ENCODE assay signal across 7 mouse cellular contexts in the genomic region with DNA sequence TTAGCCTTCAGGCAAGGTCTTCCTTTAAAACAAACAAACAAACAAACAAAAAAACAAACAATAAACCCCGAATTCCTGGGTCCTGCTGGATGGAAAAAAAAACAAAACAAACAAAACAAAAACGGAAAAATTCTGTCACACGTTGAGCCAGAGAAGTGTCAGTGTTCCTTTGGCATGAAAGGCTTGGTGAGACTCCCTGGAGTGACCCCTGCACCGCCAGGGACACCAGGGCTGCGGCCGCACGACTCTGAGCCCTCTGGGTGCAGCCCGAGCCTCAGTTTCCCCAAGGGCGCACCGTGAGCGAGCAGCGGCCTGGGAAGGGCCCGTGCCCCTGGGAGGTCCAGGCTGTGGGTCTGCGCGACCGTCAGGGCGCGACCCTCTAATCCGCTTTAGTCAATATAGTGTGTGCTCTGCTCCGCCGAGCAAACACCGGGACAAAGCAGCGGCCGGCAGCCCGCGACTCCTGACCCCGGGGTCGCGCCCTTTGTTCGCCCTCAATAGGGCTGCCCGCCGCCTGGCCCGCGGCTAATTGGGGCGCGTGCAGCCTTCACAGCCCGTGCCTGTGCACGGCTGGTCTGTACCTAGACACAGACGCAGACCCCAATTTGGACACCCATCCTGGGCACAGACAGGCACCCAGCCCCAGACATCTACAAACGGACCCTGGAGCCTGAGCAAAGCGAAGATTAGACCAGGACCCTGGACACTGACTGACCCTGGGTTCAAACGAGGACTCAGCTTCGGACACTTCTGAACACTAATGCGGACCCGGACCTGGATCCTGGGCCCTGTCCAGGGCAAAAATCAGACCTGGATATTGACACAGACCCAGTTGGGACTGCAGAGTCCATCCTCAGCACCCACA.
DNase-seq lines count a peak whose midpoint lies in the region; ATAC-seq lines count a peak whose summit lies in the region.

No protein-coding gene starts in this region.

- H3K4me2 ChIP-seq in hindbrain, embryonic 12.5 days (replicated peaks), result peak overlapping the region; percentile 9
- peak overlapping the region; percentile 43; the same call in 1 of the 2 replicates for H3K4me2 ChIP-seq in liver, embryonic 16.5 days (ENCODE audit: low read depth, low read length)

- H3K9me3 ChIP-seq in hindbrain, embryonic 12.5 days (replicated peaks), result no peaks in the 10 kb centered on the region
- H3K9me3 ChIP-seq in liver, embryonic 16.5 days (replicated peaks; ENCODE audit: control insufficient read depth, low read length), result no peaks in the 10 kb centered on the region

- 7% methylated on average over 45 of the region's 45 CpGs for whole genome bisulfite sequencing in hindbrain, embryonic 12.5 days
- WGBS in liver, embryonic 16.5 days (ENCODE audit: insufficient replicate concordance), result 15% methylated on average over 45 of the region's 45 CpGs

- H3K27me3 ChIP-seq in hindbrain, embryonic 12.5 days, result peaks cover 90% of the 10 kb centered on the region
- peaks cover 20% of the 10 kb centered on the region for H3K27me3 ChIP-seq in liver, embryonic 16.5 days (ENCODE audit: control insufficient read depth, insufficient read depth, low read depth, low read length)

- no peak overlapping the region for H3K4me3 ChIP-seq in hindbrain, embryonic 12.5 days
- 0 out of 2 replicates have a peak overlapping the region, but pooled peaks have one; percentile 10 for H3K4me3 ChIP-seq in liver, embryonic 16.5 days (ENCODE audit: low read depth, low read length)

- peaks cover 9% of the 10 kb centered on the region; the same call in 1 of the 2 replicates for H3K4me1 ChIP-seq in hindbrain, embryonic 12.5 days
- no peaks in the 10 kb centered on the region for H3K4me1 ChIP-seq in liver, embryonic 16.5 days (ENCODE audit: control insufficient read depth, low read depth, low read length)

- no peak overlapping the region for H3K27ac ChIP-seq in hindbrain, embryonic 12.5 days
- H3K27ac ChIP-seq in liver, embryonic 16.5 days (ENCODE audit: low read length), result no peak overlapping the region

- H3K9ac ChIP-seq in hindbrain, embryonic 12.5 days, result no peak overlapping the region
- no peak overlapping the region for H3K9ac ChIP-seq in liver, embryonic 16.5 days (ENCODE audit: low read depth, low read length)

- ATAC-seq in hindbrain, embryonic 12.5 days (ENCODE audit: low FRiP score), result no peak; the same call in 1 of the 2 replicates
- peak; percentile 63 for ATAC-seq in liver, embryonic 16.5 days (ENCODE audit: low read depth)
- no peak for ATAC-seq in inflammation-experienced regulatory T-cells, adult 6 months
- ATAC-seq in megakaryocyte progenitor cell, adult 5-6 weeks (replicated peaks; ENCODE audit: poor library complexity), result no peak

- no peaks in the 10 kb centered on the region for H3K36me3 ChIP-seq in hindbrain, embryonic 12.5 days
- no peaks in the 10 kb centered on the region for H3K36me3 ChIP-seq in liver, embryonic 16.5 days (ENCODE audit: control insufficient read depth, insufficient read depth)

- DNase-seq in retina, postnatal 1 day, result peak; percentile 43
- no peak for DNase-seq in retina, embryonic 14.5 days (ENCODE audit: low spot score)
- no peak for DNase-seq in spleen, postnatal 36 days (ENCODE audit: low spot score in 2 of 2)
